Mouse (Mus musculus) right cerebral cortex, postnatal 36 days (tissue): ENCODE measurements around the gene Ovca2.

Experiments
- DNase-seq, 2 experiments: peaks; one replicate each; pipeline ENCODE4 v3.0.0; 2022; ENCODE audit warnings: low spot score in 2 of 2, mixed read lengths in 1 of 2

Ovca2 gene

DNA sequence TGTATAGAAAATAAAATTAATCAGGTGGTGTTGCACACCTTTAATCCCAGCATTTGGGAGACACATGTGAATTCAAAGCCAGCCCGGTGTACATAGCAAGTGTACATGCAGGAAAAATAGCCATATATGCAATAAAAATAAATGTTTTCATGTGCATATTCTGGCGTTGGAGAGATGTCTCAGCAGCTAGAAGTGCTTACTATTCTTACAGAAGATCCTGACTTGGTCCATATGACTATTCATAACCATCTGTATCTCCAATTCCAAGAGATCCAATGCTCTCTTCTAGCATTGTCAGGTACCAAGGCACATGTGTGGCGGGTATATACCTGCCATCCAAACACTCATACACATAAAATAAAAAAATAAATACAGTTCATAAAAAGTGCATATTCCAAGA, 52.3 kb downstream of the Ovca2 start:
- no peak for DNase-seq
